Mouse (Mus musculus): ENCODE measurements around the gene Dap3. TPM values are rescaled to one million over a fixed set of nuclear protein-coding genes. Genes with fewer than 3 reads are reported as not detected.
"Not testable (repeated sequence)": the region's sequence is repeated elsewhere in the genome, so short reads cannot be mapped to it uniquely, and the experiment has no call there.

The Dap3 gene
- polyA plus RNA-seq, 1 experiment from 2014 or later = 148 TPM

DNA sequence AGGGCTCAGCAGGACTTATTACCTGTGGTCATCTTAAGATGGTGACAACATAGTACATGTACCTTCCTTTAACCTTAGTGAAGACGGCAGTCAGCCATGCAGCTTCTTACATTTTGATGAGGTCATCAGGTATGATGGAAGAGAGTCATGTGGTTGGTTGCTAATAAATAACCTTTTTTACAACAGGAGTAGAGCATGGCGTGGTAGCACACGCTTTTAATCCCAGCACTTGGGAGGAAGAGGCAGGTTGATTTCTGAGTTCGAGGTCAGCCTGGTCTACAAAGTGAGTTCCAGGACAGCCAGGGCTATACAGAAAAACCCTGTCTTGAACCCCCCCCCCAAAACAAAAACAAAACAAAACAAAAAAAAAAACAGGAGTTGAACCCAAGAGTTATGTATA is 68.4 kb downstream of the Dap3 start:
- H3K9ac ChIP-seq (ENCODE audit: low read length); H3K27me3 ChIP-seq (ENCODE audit: control insufficient read depth, insufficient read depth, low read length); H3K4me1 ChIP-seq (ENCODE audit: control insufficient read depth, insufficient read depth, low read length); ATAC-seq (ENCODE audit: low FRiP score); H3K4me2 ChIP-seq; H3K36me3 ChIP-seq (ENCODE audit: control insufficient read depth, insufficient read depth, low read length); H3K27ac ChIP-seq (ENCODE audit: low read depth, low read length); H3K9me3 ChIP-seq (ENCODE audit: control insufficient read depth, low read length); H3K4me3 ChIP-seq (ENCODE audit: low read depth, low read length): not testable (repeated sequence)
- peak; percentile 56 for DNase-seq (ENCODE audit: low spot score, missing footprints)
- 94% methylated on average over 4 of the region's 4 CpGs for WGBS

Other genes starting within 250 kb of the Dap3 start
- 43.8 and 48.8 TPM in 2 replicates for gene Rit1, start 234.3 kb downstream of the Dap3 start, polyA plus RNA-seq (2014; fragmentation: Nextera tagmentation; extraction: Ambion mirVana)
- 178 and 180 TPM in 2 replicates for gene Syt11, start 176.0 kb downstream of the Dap3 start, polyA plus RNA-seq (2014; fragmentation: Nextera tagmentation; extraction: Ambion mirVana)
- gene Gon4l, start 116.0 kb downstream of the Dap3 start, polyA plus RNA-seq (2014; fragmentation: Nextera tagmentation; extraction: Ambion mirVana) = 15.3 TPM in 2 replicates
- 50.6 and 50.9 TPM in 2 replicates for gene Msto1, start 37.2 kb downstream of the Dap3 start, polyA plus RNA-seq (2014; fragmentation: Nextera tagmentation; extraction: Ambion mirVana)
- 12.7 and 14.5 TPM in 2 replicates for gene Ash1l, start 559 bp downstream of the Dap3 start, polyA plus RNA-seq (2014; fragmentation: Nextera tagmentation; extraction: Ambion mirVana)
- 25.2 and 28.0 TPM in 2 replicates for gene Rusc1, start 142.1 kb upstream of the Dap3 start, polyA plus RNA-seq (2014; fragmentation: Nextera tagmentation; extraction: Ambion mirVana)
- gene Gm43738, start 149.9 kb upstream of the Dap3 start, polyA plus RNA-seq (2014; fragmentation: Nextera tagmentation; extraction: Ambion mirVana) = not detected in 2 replicates
- 342 TPM in 2 replicates for gene Fdps, start 150.8 kb upstream of the Dap3 start, polyA plus RNA-seq (2014; fragmentation: Nextera tagmentation; extraction: Ambion mirVana)
- 1.7 and 2.2 TPM in 2 replicates for gene Pklr, start 185.0 kb upstream of the Dap3 start, polyA plus RNA-seq (2014; fragmentation: Nextera tagmentation; extraction: Ambion mirVana)
- gene Hcn3, start 209.0 kb upstream of the Dap3 start, polyA plus RNA-seq (2014; fragmentation: Nextera tagmentation; extraction: Ambion mirVana) = 4.5 and 4.7 TPM in 2 replicates
- gene Clk2, start 213.6 kb upstream of the Dap3 start, polyA plus RNA-seq (2014; fragmentation: Nextera tagmentation; extraction: Ambion mirVana) = 24.1 and 29.5 TPM in 2 replicates
- gene Scamp3, start 226.3 kb upstream of the Dap3 start, polyA plus RNA-seq (2014; fragmentation: Nextera tagmentation; extraction: Ambion mirVana) = 74.4 and 77.2 TPM in 2 replicates
- 16.5 and 20.2 TPM in 2 replicates for gene Fam189b, start 232.0 kb upstream of the Dap3 start, polyA plus RNA-seq (2014; fragmentation: Nextera tagmentation; extraction: Ambion mirVana)